Mouse (Mus musculus) T-helper 1 cell (primary cell): ENCODE results near the gene Akr1c14.
"Not testable (repeated sequence)": the region's sequence is repeated elsewhere in the genome, so short reads cannot be mapped to it uniquely, and the experiment has no call there.

ENCODE experiments used
- in situ Hi-C: fragments of 300-600 bp; cut with MboI, MseI; formaldehyde crosslinking; loops from one replicate; pipeline ENCODE4 v1.15.1; 2025; ENCODE audit warnings: high pct_unique_total_duplicates

Akr1c14 gene

GRCm38 (mm10) chr13:4123146-4123545 lies 74.3 kb downstream of the Akr1c14 start:
- in situ Hi-C loops, result no loop called here

- in situ Hi-C loops, result not testable (repeated sequence)
Measured at GRCm38 (mm10) chr13:4124471-4124870, 75.7 kb downstream of the Akr1c14 start.

- in situ Hi-C loops, result not testable (repeated sequence)
Measured at GRCm38 (mm10) chr13:4125846-4126245, 77.0 kb downstream of the Akr1c14 start.

GRCm38 (mm10) chr13:4129100-4129499 lies 80.3 kb downstream of the Akr1c14 start:
- in situ Hi-C loops, result no loop called here

- in situ Hi-C loops, result loop anchor here (5.0 to 10.0 kb wide), 2 partner anchors 153 to 466 kb away; no protein-coding TSS in a partner anchor
Measured at GRCm38 (mm10) chr13:4131317-4131716, 82.5 kb downstream of the Akr1c14 start.

GRCm38 (mm10) chr13:4131721-4132120 lies 82.9 kb downstream of the Akr1c14 start:
- in situ Hi-C loops, result loop anchor here (5.0 to 10.0 kb wide), 2 partner anchors 153 to 466 kb away; no protein-coding TSS in a partner anchor

- in situ Hi-C loops, result loop anchor here (5.0 to 10.0 kb wide), 2 partner anchors 152 to 464 kb away; no protein-coding TSS in a partner anchor
Measured at GRCm38 (mm10) chr13:4133070-4133469, 84.3 kb downstream of the Akr1c14 start.
